Mouse (Mus musculus): ENCODE measurements around the gene Btla. TPM values are rescaled to one million over a fixed set of nuclear protein-coding genes. Genes with fewer than 3 reads are reported as not detected.

Gene Btla
- polyA plus RNA-seq, 1 experiment from 2014 or later = 0.07 TPM

DNA sequence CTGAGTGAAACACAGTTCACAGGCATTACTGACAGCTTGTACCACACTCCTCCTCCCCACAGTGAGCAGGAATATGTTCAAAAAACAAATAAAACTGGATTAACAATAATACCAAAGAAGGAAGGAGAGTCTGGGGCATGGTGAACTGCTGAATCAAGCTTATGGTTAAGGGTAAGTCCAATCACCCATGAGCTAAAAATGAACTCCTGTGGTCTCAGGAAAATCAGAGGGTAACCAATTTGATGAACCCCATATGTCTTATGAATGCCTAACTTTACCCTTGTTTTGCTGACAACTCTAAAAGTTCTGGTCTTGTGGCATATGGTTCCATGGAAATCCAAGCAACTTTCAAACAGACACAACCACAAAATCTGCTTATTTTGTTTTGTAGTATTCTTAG lies 37.9 kb downstream of the Btla start:
- Histone ChIP-seq H3K27me3 (ENCODE audit: control insufficient read depth, insufficient read depth, low read length) (no peaks in the 10 kb centered on the region), H3K9ac (ENCODE audit: low read length) (no peak overlapping the region), H3K4me3 (ENCODE audit: low read depth, low read length) (no peak overlapping the region), H3K9me3 (ENCODE audit: control insufficient read depth, low read length) (no peaks in the 10 kb centered on the region), H3K4me1 (replicated peaks; ENCODE audit: control insufficient read depth, insufficient read depth) (no peaks in the 10 kb centered on the region), H3K36me3 (ENCODE audit: control insufficient read depth, insufficient read depth, low read length) (no peaks in the 10 kb centered on the region), H3K27ac (replicated peaks) (no peak overlapping the region), H3K4me2 (replicated peaks; ENCODE audit: low read depth) (no peak overlapping the region)
- no peak for ATAC-seq (ENCODE audit: low FRiP score, low TSS enrichment)
- no peak for DNase-seq (ENCODE audit: low spot score)
- TF ChIP-seq CTCF (IDR thresholded peaks at IDR 0.05; ENCODE audit: low read depth) (no peak), EP300 (optimal IDR thresholded peaks at IDR 0.05) (no peak)

DNA sequence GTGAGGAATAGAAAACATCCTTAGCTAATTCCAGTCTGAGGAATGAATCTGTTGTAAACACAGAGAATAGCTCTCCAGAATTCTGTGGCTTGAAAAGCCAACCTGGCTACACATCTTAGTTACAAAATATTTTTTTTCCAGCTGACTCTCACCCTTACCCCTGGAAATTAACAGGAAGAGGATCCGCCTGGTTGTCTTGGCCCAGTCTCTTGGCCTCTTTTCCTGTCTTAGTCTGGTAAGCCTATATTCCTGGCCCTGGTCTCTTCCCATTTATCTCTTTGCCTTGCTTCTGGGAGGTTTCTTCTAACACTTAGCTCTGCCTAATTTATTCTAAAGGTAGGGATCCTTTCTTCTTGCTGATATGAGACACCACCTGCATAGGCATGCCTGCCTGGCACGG lies 45.8 kb downstream of the Btla start:
- TF ChIP-seq EP300 (optimal IDR thresholded peaks at IDR 0.05) (no peak), CTCF (IDR thresholded peaks at IDR 0.05; ENCODE audit: low read depth) (no peak)
- ATAC-seq (ENCODE audit: low FRiP score, low TSS enrichment) = no peak

DNA sequence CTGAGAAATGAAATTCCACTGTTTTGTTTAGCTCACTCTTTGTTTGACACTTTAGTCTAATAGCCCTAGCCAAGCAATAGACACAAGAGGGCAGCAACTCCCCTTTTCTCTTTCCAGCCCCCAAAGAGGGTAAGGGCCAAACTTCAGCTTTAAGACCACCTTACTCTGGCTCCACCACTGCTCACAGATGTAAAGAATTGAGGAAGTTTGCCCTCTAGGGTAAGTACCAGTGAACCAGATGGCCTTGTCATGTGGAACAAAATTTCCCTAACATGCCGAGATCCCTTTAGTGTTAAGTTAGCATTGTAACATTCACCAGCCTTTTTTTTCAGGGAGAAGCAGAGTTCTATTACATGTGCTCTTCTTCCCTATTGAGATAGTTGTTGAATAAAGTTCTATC lies 59.0 kb downstream of the Btla start:
- WGBS = 78% methylated on average over 1 of the region's 1 CpGs
- no peak overlapping the region for H3K4me3 ChIP-seq (ENCODE audit: low read depth, low read length)
- no peak overlapping the region for H3K4me2 ChIP-seq (replicated peaks; ENCODE audit: low read depth)
- no peak overlapping the region for H3K27ac ChIP-seq (replicated peaks)
- H3K36me3 ChIP-seq (ENCODE audit: control insufficient read depth, insufficient read depth, low read length) = no peaks in the 10 kb centered on the region
- H3K27me3 ChIP-seq (ENCODE audit: control insufficient read depth, insufficient read depth, low read length) = no peaks in the 10 kb centered on the region
- no peak overlapping the region for H3K9ac ChIP-seq (ENCODE audit: low read length)
- no peak for TF ChIP-seq EP300 (optimal IDR thresholded peaks at IDR 0.05)
- TF ChIP-seq CTCF (IDR thresholded peaks at IDR 0.05; ENCODE audit: low read depth) = peak; percentile 56
- H3K4me1 ChIP-seq (replicated peaks; ENCODE audit: control insufficient read depth, insufficient read depth) = no peaks in the 10 kb centered on the region
- no peaks in the 10 kb centered on the region for H3K9me3 ChIP-seq (ENCODE audit: control insufficient read depth, low read length)
- ATAC-seq (ENCODE audit: low FRiP score, low TSS enrichment) = no peak
- no peak for DNase-seq (ENCODE audit: low spot score)

More for the DNA sequence above, 45.8 kb downstream of the Btla start:
- Histone ChIP-seq H3K4me1 (replicated peaks; ENCODE audit: control insufficient read depth, insufficient read depth) (no peaks in the 10 kb centered on the region), H3K4me3 (ENCODE audit: low read depth, low read length) (no peak overlapping the region), H3K4me2 (replicated peaks; ENCODE audit: low read depth) (no peak overlapping the region), H3K27me3 (ENCODE audit: control insufficient read depth, insufficient read depth, low read length) (no peaks in the 10 kb centered on the region), H3K9ac (ENCODE audit: low read length) (no peak overlapping the region), H3K36me3 (ENCODE audit: control insufficient read depth, insufficient read depth, low read length) (no peaks in the 10 kb centered on the region), H3K9me3 (ENCODE audit: control insufficient read depth, low read length) (no peaks in the 10 kb centered on the region), H3K27ac (replicated peaks) (no peak overlapping the region)
- WGBS = 47% methylated on average over 2 of the region's 2 CpGs
- DNase-seq (ENCODE audit: low spot score) = no peak

DNA sequence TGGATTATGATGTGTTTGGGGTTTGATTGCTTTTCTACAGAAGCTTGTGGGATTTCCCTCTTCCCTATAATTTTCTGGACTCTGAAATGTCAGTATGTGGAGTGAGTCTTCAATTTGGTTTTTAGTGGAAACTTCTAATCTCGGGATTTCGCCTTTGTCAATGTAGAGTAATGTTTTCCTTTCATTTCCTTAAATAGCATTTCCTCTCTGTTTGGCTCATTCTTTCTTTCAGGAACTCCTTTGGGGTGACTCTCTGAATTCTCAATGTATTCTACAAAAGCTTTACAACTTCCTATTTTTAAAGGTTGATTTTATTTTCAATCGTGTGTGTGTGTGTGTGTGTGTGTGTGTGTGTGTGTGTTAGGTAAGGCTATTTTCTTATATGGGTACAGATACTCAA lies 73.7 kb downstream of the Btla start:
- no peak overlapping the region for H3K4me3 ChIP-seq (ENCODE audit: low read depth, low read length)
- H3K27me3 ChIP-seq (ENCODE audit: control insufficient read depth, insufficient read depth, low read length) = no peaks in the 10 kb centered on the region
- TF ChIP-seq CTCF (IDR thresholded peaks at IDR 0.05; ENCODE audit: low read depth) = no peak
- TF ChIP-seq EP300 (optimal IDR thresholded peaks at IDR 0.05) = no peak
- H3K9ac ChIP-seq (ENCODE audit: low read length) = no peak overlapping the region
- no peaks in the 10 kb centered on the region for H3K9me3 ChIP-seq (ENCODE audit: control insufficient read depth, low read length)
- 57% methylated on average over 3 of the region's 3 CpGs for WGBS
- no peaks in the 10 kb centered on the region for H3K36me3 ChIP-seq (ENCODE audit: control insufficient read depth, insufficient read depth, low read length)
- no peaks in the 10 kb centered on the region for H3K4me1 ChIP-seq (replicated peaks; ENCODE audit: control insufficient read depth, insufficient read depth)
- no peak overlapping the region for H3K4me2 ChIP-seq (replicated peaks; ENCODE audit: low read depth)
- ATAC-seq (ENCODE audit: low FRiP score, low TSS enrichment) (no peak), DNase-seq (ENCODE audit: low spot score) (no peak)
- H3K27ac ChIP-seq (replicated peaks) = no peak overlapping the region

Other genes with a start within 250 kb of the Btla start
- 51.9 and 56.1 TPM in 2 replicates for gene Ccdc80, start 130.9 kb upstream of the Btla start, polyA plus RNA-seq (2015; fragmentation: Nextera tagmentation; extraction: Ambion mirVana)
- gene Slc35a5, start 65.6 kb upstream of the Btla start, polyA plus RNA-seq (2015; fragmentation: Nextera tagmentation; extraction: Ambion mirVana) = 12.8 and 13.0 TPM in 2 replicates
- 38.8 and 39.2 TPM in 2 replicates for gene Atg3, start 65.5 kb upstream of the Btla start, polyA plus RNA-seq (2015; fragmentation: Nextera tagmentation; extraction: Ambion mirVana)
- 84.1 and 87.8 TPM in 2 replicates for gene Cd200, start 184.7 kb downstream of the Btla start, polyA plus RNA-seq (2015; fragmentation: Nextera tagmentation; extraction: Ambion mirVana)

All from stomach, postnatal 0 days (tissue).